Mouse (Mus musculus) cerebellum, adult 11-12 months (tissue): ENCODE measurements at regions not wholly inside any gene's neighbourhood (a gene's known extent, or its start where the extent isn't known, plus 50 kb on each side); places are given as distances from the start of the nearest gene placed in this dataset.

Experiments used
- DNase-seq: peaks from one replicate; pipeline ENCODE4 v3.0.0; 2022

GRCm38 (mm10) chr10:42093176-42093759, 75.0 kb upstream of the Armc2 start:
- no peak for DNase-seq

- peak; percentile 91 for DNase-seq
Measured at GRCm38 (mm10) chr10:42092500-42092899, 74.3 kb upstream of the Armc2 start.

GRCm38 (mm10) chr10:42091546-42092168, 73.4 kb upstream of the Armc2 start:
- no peak for DNase-seq

- no peak for DNase-seq
Measured at GRCm38 (mm10) chr10:42090806-42091205, 72.6 kb upstream of the Armc2 start.

- DNase-seq, result no peak
Measured at GRCm38 (mm10) chr10:42090147-42090546, 71.9 kb upstream of the Armc2 start.

- DNase-seq, result no peak
Measured at GRCm38 (mm10) chr10:42089686-42090085, 71.4 kb upstream of the Armc2 start.

- DNase-seq, result no peak
Measured at GRCm38 (mm10) chr10:42089235-42089625, 71.0 kb upstream of the Armc2 start.

- DNase-seq, result no peak
Measured at GRCm38 (mm10) chr10:42088570-42089234, 70.5 kb upstream of the Armc2 start.

- no peak for DNase-seq
Measured at GRCm38 (mm10) chr10:42087906-42088305, 69.7 kb upstream of the Armc2 start.

GRCm38 (mm10) chr10:42086691-42087090, 68.4 kb upstream of the Armc2 start:
- DNase-seq, result no peak

GRCm38 (mm10) chr10:42085295-42085694, 67.1 kb upstream of the Armc2 start:
- DNase-seq, result no peak

- no peak for DNase-seq
Measured at GRCm38 (mm10) chr10:42082227-42082840, 64.1 kb upstream of the Armc2 start.

- no peak for DNase-seq
Measured at GRCm38 (mm10) chr10:42079775-42080174, 61.5 kb upstream of the Armc2 start.

- no peak for DNase-seq
Measured at GRCm38 (mm10) chr10:42076711-42077110, 58.5 kb upstream of the Armc2 start.

GRCm38 (mm10) chr10:42075545-42075944, 57.3 kb upstream of the Armc2 start:
- DNase-seq, result no peak

- no peak for DNase-seq
Measured at GRCm38 (mm10) chr10:42072758-42073157, 54.5 kb upstream of the Armc2 start.

GRCm38 (mm10) chr10:42072131-42072530, 53.9 kb upstream of the Armc2 start:
- DNase-seq, result no peak

GRCm38 (mm10) chr10:42071404-42072024, 53.3 kb upstream of the Armc2 start:
- no peak for DNase-seq

- DNase-seq, result peak; percentile 85
Measured at GRCm38 (mm10) chr10:42070611-42071403, 52.6 kb upstream of the Armc2 start.

GRCm38 (mm10) chr10:42069751-42070150, 51.5 kb upstream of the Armc2 start:
- no peak for DNase-seq

GRCm38 (mm10) chr10:42068497-42068896, 50.3 kb upstream of the Armc2 start:
- no peak for DNase-seq
